Mouse (Mus musculus): ENCODE data around the gene Olfr944. TPM values are rescaled to one million over a fixed set of nuclear protein-coding genes. Genes with fewer than 3 reads are reported as not detected.

Olfr944 gene
- polyA plus RNA-seq (2015; fragmentation: Nextera tagmentation; extraction: Ambion mirVana) = not detected in 2 replicates

GRCm38 (mm10) chr9:39201620-39202019 is at the start of gene Olfr944:
Gene Olfr944 (plus strand): TSS chr9:39201920.
- no peak within 1 kb of the TSS for H3K27ac ChIP-seq
- H3K27me3 ChIP-seq = no peaks in the 10 kb centered on the region
- no peaks in the 10 kb centered on the region for H3K4me1 ChIP-seq
- no peak within 1 kb of the TSS for H3K4me3 ChIP-seq (replicated peaks)
- no peak for ATAC-seq (replicated peaks; ENCODE audit: low FRiP score)
- H3K4me2 ChIP-seq = no peak within 1 kb of the TSS
- H3K9ac ChIP-seq = no peak within 1 kb of the TSS
- H3K36me3 ChIP-seq = no peaks in the 10 kb centered on the region
- no peaks in the 10 kb centered on the region for H3K9me3 ChIP-seq (replicated peaks)

GRCm38 (mm10) chr9:39152401-39152800 is 49.3 kb upstream of the Olfr944 start:
- ATAC-seq (replicated peaks; ENCODE audit: low FRiP score) = no peak
- Histone ChIP-seq H3K36me3 (no peaks in the 10 kb centered on the region), H3K4me1 (no peaks in the 10 kb centered on the region), H3K9ac (no peak overlapping the region), H3K4me2 (no peak overlapping the region), H3K27ac (no peak overlapping the region), H3K4me3 (replicated peaks) (no peak overlapping the region), H3K27me3 (no peaks in the 10 kb centered on the region), H3K9me3 (replicated peaks) (no peaks in the 10 kb centered on the region)
- WGBS = 61% methylated on average over 1 of the region's 1 CpGs

- Histone ChIP-seq H3K9ac (no peak within 1 kb of the TSS), H3K4me3 (replicated peaks) (no peak within 1 kb of the TSS), H3K36me3 (no peaks in the 10 kb centered on the region), H3K27me3 (no peaks in the 10 kb centered on the region), H3K4me1 (no peaks in the 10 kb centered on the region), H3K27ac (no peak within 1 kb of the TSS), H3K4me2 (no peak within 1 kb of the TSS), H3K9me3 (replicated peaks) (0 out of 2 replicates have a peak, but pooled peaks cover 4% of the 10 kb centered on the region)
- no peak for ATAC-seq (replicated peaks; ENCODE audit: low FRiP score)
- WGBS = 87% methylated on average over 5 of the region's 5 CpGs
Observed at GRCm38 (mm10) chr9:39166004-39166403, 35.7 kb upstream of the Olfr944 start, which contains the start of gene Olfr943. Gene Olfr943 (plus strand): TSS chr9:39166304.

DNA sequence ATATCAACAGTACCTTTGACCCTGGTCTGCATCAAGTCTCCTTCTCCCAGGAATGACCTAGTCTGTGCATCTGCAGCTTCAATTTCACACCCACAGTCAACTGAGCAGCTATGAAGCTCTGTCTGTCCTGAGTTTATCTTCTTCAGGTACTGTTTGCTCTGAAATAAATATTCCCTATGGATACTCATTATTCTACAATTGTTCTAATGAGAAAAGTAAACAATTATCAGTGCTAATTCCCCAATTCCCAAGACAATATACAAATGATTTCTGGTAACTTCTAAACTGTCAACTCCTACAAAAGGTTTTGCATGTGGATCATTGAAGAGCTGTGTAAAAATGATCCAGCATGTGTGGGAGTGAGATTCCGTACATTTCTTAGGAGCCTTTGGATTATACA is 48.2 kb downstream of the Olfr944 start, which contains the start of gene Olfr1537:
Olfr1537 (minus strand) TSS at position 101 of the 400 bp plus-strand sequence.
- Histone ChIP-seq H3K9ac (no peak within 1 kb of the TSS), H3K4me1 (no peaks in the 10 kb centered on the region), H3K27me3 (no peaks in the 10 kb centered on the region), H3K4me3 (replicated peaks) (no peak within 1 kb of the TSS), H3K9me3 (replicated peaks) (no peaks in the 10 kb centered on the region), H3K27ac (no peak within 1 kb of the TSS), H3K4me2 (no peak within 1 kb of the TSS), H3K36me3 (no peaks in the 10 kb centered on the region)
- 73% methylated on average over 1 of the region's 1 CpGs for WGBS
- ATAC-seq (replicated peaks; ENCODE audit: low FRiP score) = no peak

Other genes starting within 250 kb of the Olfr944 start
- not detected in 2 replicates for gene Olfr933, start 229.6 kb upstream of the Olfr944 start, polyA plus RNA-seq (2015; fragmentation: Nextera tagmentation; extraction: Ambion mirVana)
- gene Olfr934, start 213.6 kb upstream of the Olfr944 start, polyA plus RNA-seq (2015; fragmentation: Nextera tagmentation; extraction: Ambion mirVana) = not detected in 2 replicates
- not detected in 2 replicates for gene Olfr935, start 202.2 kb upstream of the Olfr944 start, polyA plus RNA-seq (2015; fragmentation: Nextera tagmentation; extraction: Ambion mirVana)
- not detected in 2 replicates for gene Olfr146, start 178.5 kb upstream of the Olfr944 start, polyA plus RNA-seq (2015; fragmentation: Nextera tagmentation; extraction: Ambion mirVana)
- gene Olfr937, start 137.0 kb upstream of the Olfr944 start, polyA plus RNA-seq (2015; fragmentation: Nextera tagmentation; extraction: Ambion mirVana) = not detected in 2 replicates
- gene Olfr938, start 123.0 kb upstream of the Olfr944 start, polyA plus RNA-seq (2015; fragmentation: Nextera tagmentation; extraction: Ambion mirVana) = not detected in 2 replicates
- not detected in 2 replicates for gene Olfr27, start 73.8 kb upstream of the Olfr944 start, polyA plus RNA-seq (2015; fragmentation: Nextera tagmentation; extraction: Ambion mirVana)
- not detected in 2 replicates for gene Olfr943, start 35.6 kb upstream of the Olfr944 start, polyA plus RNA-seq (2015; fragmentation: Nextera tagmentation; extraction: Ambion mirVana)
- not detected in 2 replicates for gene Olfr1537, start 48.1 kb downstream of the Olfr944 start, polyA plus RNA-seq (2015; fragmentation: Nextera tagmentation; extraction: Ambion mirVana)
- not detected in 2 replicates for gene Olfr945, start 74.9 kb downstream of the Olfr944 start, polyA plus RNA-seq (2015; fragmentation: Nextera tagmentation; extraction: Ambion mirVana)
- not detected in 2 replicates for gene Olfr948, start 124.1 kb downstream of the Olfr944 start, polyA plus RNA-seq (2015; fragmentation: Nextera tagmentation; extraction: Ambion mirVana)
- gene Olfr951, start 185.5 kb downstream of the Olfr944 start, polyA plus RNA-seq (2015; fragmentation: Nextera tagmentation; extraction: Ambion mirVana) = not detected in 2 replicates
- not detected in 2 replicates for gene Olfr952, start 225.2 kb downstream of the Olfr944 start, polyA plus RNA-seq (2015; fragmentation: Nextera tagmentation; extraction: Ambion mirVana)

Data from kidney, embryonic 15.5 days (tissue).